Mouse (Mus musculus): ENCODE data around the gene Zg16.

- TF ChIP-seq CTCF (IDR thresholded peaks at IDR 0.05; ENCODE audit: low read depth, low read length): no peak
- TF ChIP-seq EP300 (IDR thresholded peaks at IDR 0.05; ENCODE audit: insufficient read depth, low read depth, low read length): no peak
- no peak for TF ChIP-seq POLR2A (IDR thresholded peaks at IDR 0.05; ENCODE audit: insufficient read depth, low read length)
Observed at GRCm38 (mm10) chr7:127016486-127016938, 70.6 kb downstream of the Zg16 start.

Measured in ES-Bruce4 (cell line).